Mouse (Mus musculus) hematopoietic stem cell, adult 5-6 weeks (primary cell): ENCODE measurements at regions not wholly inside any gene's neighbourhood (a gene's known extent, or its start where the extent isn't known, plus 50 kb on each side); places are given as distances from the start of the nearest gene placed in this dataset.

ENCODE experiments used
- ATAC-seq, 2 experiments: fragments of 125-278 bp in 1 of 2; replicated peaks in 1 of 2; 2 replicates each; pipeline ENCODE4 v1.8.0; 2016 to 2017; ENCODE audit warnings: inconsistent platforms in 2 of 2, mild to moderate bottlenecking in 2 of 2, moderate number of reproducible peaks in 2 of 2, low read depth in 1 of 2, moderate TSS enrichment in 1 of 2; ENCODE audit not compliant: low FRiP score in 2 of 2, poor library complexity in 2 of 2, severe bottlenecking in 2 of 2, insufficient read depth in 1 of 2, low TSS enrichment in 1 of 2

GRCm38 (mm10) chr7:67462591-67462990 lies 89.9 kb upstream of the Mef2a start:
- ATAC-seq, result no peak

DNA sequence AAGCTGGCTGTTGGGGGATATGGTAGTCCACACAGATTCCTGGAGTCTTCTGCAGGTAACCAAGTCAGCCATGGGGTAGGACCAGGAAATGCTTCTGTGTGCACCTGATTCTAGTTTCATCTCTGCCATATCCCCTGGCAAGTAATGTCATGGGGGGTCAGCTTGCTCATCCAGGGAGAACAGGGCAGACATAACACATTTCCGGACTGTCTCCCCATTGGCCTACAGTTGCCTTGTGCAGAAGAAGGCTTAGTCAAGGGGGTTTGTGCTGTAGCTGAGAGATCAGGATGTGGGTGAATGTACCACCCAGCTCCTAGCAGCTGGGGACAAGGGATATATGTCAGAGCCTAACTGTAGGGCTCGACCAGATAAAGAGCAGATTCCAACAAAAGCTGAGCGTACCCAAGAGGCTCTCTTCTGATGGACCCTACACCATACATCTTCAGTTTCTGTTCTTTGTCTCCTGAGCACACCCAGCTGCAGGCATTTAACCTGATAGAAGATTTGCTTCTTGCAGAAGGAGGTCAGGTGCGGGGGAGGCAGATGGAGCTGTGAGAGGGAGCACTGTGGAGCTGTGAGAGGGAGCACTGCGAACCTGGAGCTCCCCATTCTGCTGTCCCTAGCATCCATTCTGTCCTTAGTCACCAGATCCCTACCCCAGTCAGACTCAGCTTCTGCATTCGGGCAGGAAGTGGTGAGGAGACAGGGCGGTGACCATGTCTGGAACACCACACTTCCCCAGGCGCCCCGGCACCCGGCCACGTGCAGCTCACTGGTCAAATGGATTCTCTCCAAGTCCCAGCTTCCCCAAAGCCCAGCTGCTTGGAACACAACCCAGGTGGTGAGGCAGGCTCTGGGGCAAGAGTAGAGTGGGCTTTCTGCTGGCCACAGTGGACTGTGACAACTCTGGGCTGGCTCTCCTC lies 88.9 kb upstream of the Mef2a start:
- ATAC-seq, result peak; percentile 88 to 90

DNA sequence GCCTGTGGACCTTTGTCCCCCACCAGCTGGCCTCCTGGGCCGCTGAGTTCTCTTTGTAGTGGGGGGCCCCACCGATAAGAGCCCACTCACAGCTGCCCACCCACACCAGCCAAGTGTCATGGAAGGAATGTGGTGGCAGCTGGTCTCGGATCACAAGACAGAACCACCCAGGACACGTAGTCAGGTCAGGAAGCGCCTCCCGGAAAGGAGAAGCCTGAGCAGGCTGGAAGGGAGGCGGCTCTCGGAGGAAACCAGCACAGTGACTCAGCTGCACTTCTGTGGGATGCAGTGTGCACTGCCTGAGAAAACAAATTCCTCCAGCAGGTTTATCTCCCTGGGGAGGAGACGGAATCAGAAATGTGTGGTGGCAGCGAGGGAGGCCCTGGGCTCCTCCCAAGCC lies 87.2 kb upstream of the Mef2a start:
- peak; percentile 22 to 44; a peak in 2 of 4 replicates for ATAC-seq

- no peak for ATAC-seq
These were observed 86.6 kb upstream of the Mef2a start for GRCm38 (mm10) chr7:67459209-67459608.

DNA sequence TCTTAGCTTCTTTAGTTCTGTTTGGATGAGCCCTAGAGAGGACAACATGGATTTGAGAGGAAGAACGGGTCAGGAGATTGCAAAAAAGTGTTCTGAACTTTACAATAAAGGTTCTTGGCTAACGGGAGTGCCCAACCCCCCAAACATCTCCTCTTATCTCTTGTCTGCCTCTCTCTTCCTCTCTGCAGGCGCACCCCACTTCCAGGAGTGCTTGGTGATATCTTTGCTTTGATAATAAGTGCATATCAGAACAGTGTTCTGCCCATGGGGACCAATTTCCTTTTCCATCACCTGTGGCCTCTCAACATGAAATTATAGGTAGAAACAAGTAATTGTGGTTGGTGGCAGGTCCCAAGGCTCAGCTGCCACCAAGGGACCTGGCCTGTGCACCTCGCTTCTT lies 86.0 kb upstream of the Mef2a start:
- no peak for ATAC-seq

GRCm38 (mm10) chr7:67457898-67458297 lies 85.2 kb upstream of the Mef2a start:
- ATAC-seq, result no peak

DNA sequence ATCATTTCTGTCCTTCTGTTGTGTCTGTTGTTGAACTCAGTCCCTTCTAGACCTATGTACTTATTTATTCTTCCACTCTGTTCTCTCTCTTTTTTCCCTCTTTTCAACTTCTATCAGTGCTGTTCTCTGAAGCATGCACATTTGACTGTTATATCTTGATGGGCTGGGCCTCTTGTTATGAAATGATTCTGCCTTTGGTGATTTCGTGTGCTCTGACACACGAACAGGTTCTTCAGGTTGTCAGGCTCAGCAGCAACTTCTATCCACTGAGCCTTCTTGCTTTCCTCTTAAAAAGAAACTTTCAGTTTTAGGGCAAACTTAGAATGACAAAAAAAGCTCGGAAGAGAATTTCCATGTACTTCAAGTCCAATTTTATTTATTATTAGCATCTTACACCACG lies 83.4 kb upstream of the Mef2a start:
- ATAC-seq, result no peak

DNA sequence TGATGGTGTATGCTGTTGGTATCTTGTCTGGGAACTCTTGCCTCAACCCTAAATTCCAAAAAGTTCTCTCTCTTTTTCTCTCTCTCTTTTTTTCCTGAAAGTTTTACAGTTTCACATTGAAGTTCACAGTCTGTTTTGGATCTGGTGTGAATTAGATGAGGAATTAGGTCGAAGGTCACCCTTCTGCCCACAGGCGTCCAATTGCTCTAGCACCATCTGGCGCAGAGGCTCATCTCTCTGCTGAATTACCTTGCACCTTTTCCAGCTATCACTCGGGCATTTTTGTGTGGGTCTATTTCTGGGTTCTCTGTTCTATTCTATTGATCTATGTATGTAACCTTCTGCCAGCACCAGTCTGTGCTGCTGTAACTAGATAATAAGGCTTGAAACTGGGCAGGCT lies 81.8 kb upstream of the Mef2a start:
- no peak for ATAC-seq

- peak; percentile 22 to 39; a peak in 2 of 4 replicates for ATAC-seq
These were observed 78.6 kb upstream of the Mef2a start for GRCm38 (mm10) chr7:67451157-67451793.

GRCm38 (mm10) chr7:67446606-67447005 lies 73.9 kb upstream of the Mef2a start:
- ATAC-seq, result no peak

- ATAC-seq, result peak; percentile 51 to 65
These were observed 72.8 kb upstream of the Mef2a start for GRCm38 (mm10) chr7:67445203-67446041.

GRCm38 (mm10) chr7:67444523-67444942 lies 71.9 kb upstream of the Mef2a start:
- ATAC-seq, result peak; percentile 43 to 63

DNA sequence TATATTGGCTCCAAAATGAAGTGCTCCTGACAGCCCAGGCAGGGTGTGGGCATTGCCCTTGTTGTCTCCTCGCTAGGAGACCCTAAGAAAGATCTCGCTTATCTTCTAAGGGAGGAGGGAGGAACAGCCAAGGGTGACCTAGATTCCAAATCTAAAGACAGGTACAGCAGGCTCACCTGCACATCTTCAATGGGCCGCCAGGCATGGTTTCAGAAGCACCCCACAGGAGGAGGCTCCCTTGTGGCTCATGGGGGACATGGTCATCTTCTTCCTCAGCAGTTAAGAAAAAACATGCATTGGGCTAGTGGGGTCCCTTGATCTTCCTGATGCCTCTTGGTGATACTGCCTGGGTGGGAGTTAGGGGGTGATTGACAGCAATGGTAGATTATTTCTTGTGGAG lies 71.0 kb upstream of the Mef2a start:
- ATAC-seq, result no peak

GRCm38 (mm10) chr7:67443001-67443555 lies 70.4 kb upstream of the Mef2a start:
- ATAC-seq, result no peak

- ATAC-seq, result no peak; a peak in 1 of 4 replicates
These were observed 69.6 kb upstream of the Mef2a start for GRCm38 (mm10) chr7:67442284-67442683.

- no peak for ATAC-seq
These were observed 68.1 kb upstream of the Mef2a start for GRCm38 (mm10) chr7:67440806-67441205.

DNA sequence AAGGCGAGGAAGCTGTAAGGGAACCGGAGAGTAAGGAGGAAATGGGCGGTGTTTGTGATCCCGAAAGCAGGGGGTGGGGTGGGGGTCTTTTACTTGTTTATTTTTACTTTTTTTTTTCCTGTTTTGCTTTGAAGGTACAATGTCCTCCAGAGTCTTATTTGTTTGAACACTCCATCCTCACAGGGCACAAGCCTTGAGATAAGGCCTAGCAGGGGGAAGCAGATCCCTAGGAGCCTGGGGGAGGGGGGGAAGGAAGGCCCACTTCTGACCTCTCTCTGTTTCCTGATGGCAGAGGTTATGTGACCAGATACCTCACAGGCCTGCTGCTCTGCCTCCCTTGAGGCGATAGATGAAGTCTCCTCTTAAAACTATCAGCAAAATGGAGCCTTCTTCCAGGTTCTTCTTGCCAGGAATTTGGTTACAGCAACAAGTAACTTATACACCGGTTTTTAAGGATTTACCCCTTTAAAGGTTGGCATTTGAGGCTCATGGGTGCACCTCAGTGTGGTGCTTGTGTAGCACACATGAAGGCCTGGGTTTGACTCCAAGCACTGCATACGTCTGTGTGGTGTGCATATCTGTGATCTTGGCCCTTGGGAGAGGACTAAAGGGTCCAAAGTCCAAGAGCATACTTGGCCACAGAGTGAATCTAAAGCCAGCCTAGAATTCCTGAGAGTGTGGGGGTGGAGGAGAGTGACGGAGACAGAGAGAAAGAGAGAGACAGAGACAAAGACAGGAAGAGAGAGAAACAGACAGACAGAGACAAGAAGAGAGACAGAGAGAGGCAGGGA lies 64.8 kb upstream of the Mef2a start:
- ATAC-seq, result no peak
